Mouse (Mus musculus) thymus, postnatal 14 days (tissue): ENCODE measurements around the gene Thra.

Experiments
- DNase-seq: peaks from one replicate; pipeline ENCODE4 v3.0.0; 2021

Thra gene

DNA sequence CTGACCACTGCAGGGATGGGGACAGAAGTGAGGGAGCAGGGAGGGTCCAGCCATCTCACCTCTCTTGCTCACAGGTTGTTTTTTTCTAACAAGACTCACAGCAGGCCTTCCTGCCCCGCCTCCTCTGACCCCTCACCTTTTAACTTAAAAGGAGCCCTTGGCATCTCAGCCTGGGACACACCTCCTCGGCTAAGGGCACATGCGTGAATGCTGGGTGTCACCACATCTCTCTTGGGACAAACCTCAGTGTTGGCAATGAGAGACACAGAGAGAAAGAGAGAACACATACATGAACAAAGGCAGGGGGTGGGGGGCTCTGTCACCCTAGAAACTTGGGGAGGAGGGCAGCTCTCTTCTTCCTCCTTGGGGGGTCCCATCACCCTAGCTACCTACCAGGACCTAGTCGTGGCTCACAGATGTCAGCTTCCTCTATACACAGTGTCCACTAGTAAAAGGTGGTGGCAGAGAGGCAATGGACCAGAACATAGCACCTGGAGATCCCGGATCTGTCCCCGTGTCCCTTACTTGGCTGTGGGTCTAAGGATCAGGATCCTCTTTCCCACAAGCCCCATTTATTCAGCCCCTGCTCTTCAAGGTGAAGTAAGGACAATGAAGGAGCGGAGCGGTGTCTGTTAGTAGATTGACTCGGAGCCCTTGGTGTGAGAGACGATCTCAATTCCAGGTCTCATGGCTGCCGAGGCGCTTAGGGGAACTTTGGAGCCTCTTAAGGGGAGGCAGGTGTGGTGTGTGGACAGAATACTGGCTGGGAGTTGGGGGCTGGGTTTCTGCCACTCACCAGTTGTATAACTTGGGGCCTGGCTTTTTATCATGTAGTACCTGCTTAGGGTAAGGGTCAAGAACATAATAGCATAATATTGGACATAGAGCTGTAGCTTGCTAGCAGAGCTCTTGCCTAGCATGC is 5.8 kb downstream of the Thra start:
- no peak for DNase-seq

DNA sequence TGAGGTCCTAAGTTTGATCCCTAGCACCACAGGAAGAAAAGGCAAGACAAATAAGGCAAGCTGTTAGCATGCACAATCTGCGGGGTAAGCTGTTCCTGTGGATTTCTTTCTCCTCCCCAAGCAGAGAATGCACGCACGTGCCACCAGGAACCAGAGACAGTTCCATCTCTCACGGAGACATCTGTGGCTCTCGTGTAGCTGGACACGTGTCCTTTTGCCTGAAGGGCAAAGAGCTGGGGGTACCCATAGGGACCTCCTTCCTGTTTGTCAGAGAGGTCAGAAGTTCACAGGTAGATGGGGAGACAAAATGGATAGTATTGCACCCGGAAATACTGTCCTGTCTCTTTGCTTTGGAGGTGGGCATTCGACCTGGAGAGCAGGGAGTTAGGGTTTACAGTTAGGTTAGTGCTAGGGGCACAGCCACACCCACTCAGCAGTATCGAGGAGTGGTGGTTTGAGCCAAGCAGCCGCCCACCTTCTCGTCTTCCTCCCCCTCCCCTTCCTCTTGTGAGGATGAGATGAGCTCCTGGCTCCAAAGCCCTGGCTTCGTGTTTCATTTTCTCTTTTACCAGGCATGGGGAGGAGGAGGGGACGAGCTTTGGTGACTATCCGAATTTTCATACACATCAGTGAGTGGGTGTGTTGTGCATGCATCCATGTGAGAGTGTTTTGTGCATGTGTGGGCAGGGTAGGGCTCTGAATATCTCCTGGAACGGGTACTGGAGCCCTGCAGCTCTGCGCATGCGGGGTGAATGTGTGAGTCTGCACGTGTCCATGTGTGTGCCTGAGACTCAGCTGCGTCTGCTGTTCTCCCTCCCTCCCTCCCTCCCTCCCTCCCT is 6.6 kb downstream of the Thra start:
- DNase-seq, result peak; percentile 86

- DNase-seq, result peak; percentile 48
Measured at GRCm38 (mm10) chr11:98747804-98748505, 7.5 kb downstream of the Thra start.

GRCm38 (mm10) chr11:98748506-98749416 is 8.3 kb downstream of the Thra start:
- DNase-seq, result no peak

- DNase-seq, result no peak
Measured at GRCm38 (mm10) chr11:98749716-98750115, 9.3 kb downstream of the Thra start.

DNA sequence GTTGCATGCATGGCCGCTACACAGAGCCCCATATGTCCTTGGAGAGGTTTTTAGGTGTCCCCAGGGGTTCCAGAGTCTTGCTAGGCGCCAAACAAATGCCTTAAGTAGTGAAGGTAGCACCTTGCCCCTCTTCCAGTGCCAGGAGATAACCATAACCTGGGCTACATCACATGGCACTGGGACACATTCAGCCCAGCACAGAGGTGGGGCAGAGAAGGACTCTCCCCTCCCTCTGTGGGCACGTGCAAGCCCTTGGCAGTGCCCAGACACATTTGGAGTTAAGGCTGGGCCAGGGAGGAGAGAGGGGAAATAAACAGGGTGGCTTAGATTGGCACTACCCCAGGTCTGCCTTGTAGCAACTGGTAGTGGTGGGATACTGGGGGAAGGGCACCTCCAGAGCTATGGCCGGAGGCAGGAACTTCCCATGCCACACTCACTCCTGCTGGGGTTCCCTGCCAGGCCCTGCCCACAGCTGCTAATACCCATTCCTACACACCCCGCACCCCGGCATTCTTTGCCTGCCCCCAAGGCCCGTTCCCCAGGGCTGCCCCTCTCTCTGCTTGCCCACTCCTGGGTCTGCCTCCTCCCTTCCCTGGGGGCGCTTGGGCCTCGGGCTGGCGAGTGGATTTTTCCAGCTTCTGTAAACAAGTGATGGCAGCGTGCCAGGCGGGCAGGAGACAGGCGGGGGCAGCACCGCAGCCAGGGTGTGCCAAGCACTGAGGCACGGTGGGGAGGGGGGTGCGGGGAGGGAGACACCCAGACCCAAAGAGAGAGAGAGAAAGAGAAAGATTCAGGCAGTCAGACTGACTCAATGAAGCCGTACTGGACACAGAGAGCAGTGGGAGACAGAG is 10.1 kb downstream of the Thra start:
- DNase-seq, result no peak

GRCm38 (mm10) chr11:98751221-98751782 is 10.9 kb downstream of the Thra start:
- DNase-seq, result no peak

DNA sequence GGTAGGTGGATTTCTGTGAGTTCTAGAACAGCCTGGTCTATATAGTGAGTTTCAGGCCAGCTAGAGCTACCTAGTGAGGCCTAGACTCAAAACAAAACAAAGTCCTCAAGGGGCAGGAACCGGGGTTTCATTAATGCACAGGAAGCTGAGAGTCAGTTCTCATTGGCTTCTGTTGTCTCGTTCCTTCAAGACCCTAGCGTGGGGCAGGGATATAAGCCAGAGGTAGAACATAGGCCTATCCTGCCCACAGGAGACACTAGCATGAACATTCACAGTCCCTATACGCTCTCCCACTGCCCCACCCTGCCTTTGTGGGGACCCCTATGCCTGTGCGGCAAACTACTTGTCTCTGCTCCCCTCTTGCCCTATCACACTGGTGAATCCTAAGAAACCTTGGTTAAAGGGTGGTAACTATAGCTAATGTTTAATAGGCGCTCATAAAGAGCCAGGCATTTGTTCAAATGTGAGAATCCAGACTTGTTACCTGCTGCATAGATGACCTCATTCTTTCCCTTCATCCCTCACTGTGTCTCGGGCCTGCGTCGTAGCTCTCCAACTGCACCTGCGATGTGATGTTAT is 12.2 kb downstream of the Thra start:
- DNase-seq, result no peak

DNA sequence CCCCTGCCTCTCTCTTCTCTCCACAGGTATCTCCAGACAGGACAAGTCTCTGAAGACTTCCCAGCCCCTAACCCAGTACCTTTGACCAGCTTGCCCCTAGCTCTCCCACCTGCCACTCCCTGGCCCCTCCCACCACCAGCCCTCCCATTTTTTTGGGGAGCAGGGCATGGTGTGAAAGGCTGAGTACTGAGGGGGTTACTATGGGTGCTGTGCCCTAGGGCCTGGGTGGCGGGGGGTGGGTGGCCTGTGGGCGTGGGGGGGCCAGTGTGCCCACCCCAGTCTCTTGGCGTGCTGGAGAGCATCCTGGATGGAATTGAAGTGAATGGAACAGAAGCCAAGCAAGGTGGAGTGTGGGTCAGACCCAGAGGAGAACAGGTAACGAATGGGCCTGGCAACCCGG is 12.8 kb downstream of the Thra start:
- no peak for DNase-seq

DNA sequence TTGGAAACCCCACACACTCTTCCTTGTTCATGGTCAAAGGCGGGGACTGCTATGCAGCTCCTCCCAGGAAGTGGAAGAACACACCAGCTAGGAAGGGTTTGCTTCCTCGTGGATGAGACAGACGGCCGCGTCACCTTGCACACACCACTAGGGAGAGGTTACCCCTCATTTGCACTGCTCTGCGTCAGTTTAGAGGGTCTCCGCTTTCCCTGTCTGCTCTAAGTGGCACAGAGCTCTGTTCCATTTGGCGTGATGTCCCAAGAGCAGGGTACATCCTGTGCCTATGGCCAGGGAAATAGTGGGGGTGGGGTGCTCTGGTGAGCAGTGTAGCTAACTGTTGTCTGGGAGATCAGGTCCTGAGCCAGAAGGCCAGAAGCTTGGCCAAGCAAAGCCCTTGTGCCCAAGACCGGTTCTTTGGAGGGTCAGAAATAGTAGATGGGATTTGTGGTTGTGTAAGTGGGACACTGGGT is 13.7 kb downstream of the Thra start:
- no peak for DNase-seq

GRCm38 (mm10) chr11:98754621-98755181 is 14.3 kb downstream of the Thra start:
- peak; percentile 85 for DNase-seq

GRCm38 (mm10) chr11:98755726-98756380 is 15.4 kb downstream of the Thra start:
- DNase-seq, result no peak

DNA sequence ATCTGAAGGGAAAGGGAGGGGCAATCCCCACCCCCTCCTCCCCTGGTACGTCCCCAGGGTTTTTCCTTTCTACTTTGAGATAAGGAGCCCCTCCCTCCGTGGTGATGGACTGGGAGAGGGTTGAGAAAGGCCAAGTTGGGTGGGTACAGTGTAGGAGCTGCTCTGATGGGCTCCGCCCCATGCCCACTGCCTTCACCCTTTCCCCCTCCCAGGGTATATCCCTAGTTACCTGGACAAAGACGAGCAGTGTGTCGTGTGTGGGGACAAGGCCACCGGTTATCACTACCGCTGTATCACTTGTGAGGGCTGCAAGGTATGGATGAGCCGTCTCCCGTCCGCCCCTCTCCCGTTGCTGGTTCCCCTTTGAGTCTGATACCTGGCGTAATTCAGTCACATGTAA is 16.3 kb downstream of the Thra start:
- no peak for DNase-seq

DNA sequence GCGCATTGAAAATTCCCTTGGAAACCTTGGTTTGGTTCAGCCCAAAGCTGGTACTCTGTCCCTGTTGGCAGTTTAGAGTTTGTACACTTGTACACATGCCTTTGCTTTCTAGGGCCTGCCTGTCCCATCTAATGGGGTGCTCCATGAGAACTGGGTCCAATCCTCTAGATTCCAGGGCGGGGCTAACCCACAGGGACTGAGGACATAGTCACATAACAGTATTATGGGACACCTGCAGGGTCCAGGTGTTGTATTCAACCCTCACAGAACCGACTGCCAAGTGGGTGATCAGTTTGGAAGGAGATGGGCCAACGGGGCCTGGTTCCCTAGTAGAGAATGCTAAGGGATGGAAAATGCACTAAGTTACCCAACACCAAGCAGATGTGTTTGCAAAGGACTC is 21.5 kb downstream of the Thra start:
- no peak for DNase-seq

DNA sequence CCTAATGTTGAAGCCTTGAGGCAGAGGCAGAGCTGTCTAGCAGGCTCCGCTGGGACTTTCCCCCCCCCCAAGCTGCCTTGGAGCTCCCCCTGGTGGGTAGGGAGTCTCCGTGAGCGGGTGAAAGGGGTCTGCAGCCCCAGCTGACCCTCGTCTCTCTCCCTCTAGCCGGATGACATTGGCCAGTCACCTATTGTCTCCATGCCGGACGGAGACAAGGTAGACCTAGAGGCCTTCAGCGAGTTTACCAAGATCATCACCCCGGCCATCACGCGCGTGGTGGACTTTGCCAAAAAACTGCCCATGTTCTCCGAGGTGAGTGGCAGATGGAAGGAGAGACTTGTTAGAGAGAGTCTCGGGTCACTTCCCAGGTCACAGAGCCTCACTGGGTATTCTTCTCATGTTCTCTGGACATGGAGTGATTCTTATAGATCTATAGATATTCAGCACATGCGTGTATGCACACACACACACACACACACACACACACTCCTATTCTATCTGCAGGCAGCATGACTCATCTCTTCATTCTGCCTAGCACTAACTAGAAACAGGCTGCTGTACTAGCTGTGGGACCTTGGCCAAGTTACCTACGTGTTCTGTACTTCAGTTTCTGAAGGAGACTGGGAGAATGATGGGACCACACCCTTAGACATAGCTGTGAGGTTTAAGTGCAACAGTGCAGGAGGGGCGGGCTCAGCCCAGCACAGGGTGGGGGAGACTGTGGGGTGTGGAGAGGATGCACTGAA is 22.5 kb downstream of the Thra start:
- DNase-seq, result no peak

- DNase-seq, result no peak
Measured at GRCm38 (mm10) chr11:98763502-98763861, 23.0 kb downstream of the Thra start.

GRCm38 (mm10) chr11:98764091-98764490 is 23.7 kb downstream of the Thra start:
- no peak for DNase-seq

DNA sequence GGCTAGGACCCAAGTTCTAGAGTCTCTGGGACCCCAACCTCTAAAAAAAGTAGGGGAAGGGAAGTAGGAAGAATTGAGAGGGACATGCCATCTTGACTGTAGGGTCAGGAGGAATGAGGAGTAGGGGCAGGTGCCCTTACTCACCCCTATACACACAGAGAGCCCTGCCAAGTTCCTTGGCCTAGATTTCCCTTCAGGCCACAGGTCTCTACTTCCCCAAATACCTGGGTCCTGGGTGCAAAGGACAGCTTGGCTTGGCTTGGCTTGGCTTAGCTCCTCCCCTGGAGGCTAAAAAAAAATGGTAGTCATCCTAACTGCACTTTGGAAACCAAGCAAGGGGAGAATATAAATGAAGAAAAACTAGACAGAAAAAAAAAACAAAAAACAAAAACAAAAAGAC is 24.3 kb downstream of the Thra start:
- DNase-seq, result no peak
